Mouse (Mus musculus) lung, postnatal 4 days (tissue): ENCODE data around the gene Gfm2.

Source experiments
- DNase-seq, 2 experiments: peaks; one replicate each; pipeline ENCODE4 v3.0.0; 2021

Gene Gfm2

DNA sequence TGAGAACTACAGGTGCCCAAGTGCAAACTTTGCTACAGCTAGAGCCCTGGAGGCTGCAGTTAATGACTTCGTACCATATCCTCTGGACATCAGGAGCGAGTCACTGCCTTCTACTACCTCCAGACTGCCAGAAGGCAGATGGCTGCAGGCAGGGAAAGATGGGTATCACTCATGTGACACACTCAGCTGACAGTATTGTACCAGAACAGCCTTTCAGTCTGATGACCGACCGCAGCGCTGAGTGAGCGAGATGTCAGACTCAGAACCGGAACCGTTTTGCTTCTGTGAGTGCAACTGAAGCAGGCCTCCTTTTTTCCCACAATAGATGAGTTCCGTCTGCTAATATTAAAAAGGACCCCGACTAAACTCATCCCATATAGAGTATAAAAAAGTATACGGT lies 54.9 kb downstream of the Gfm2 start:
- no peak for DNase-seq

DNA sequence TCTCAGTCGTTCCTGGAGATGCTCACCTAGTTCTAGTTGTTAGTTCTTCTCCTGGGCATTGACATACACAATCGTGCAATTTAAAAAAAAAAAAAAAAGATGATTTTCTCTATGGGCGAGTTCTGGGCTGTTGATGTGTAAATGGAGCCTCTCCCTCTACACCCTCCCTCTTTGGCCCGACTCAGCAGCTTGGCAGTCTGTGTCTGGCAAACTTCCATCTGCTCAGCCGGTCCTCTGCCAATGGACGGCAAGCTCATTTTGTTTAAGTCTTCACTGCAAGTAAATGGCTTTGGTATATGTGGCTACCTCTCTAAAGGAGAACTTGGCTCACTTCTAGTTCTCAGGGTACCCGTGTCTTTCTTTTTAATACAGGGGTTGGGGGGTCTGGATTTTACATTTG lies 55.7 kb downstream of the Gfm2 start:
- DNase-seq: peak; percentile 65 to 79

- no peak for DNase-seq
These were observed 58.6 kb downstream of the Gfm2 start for GRCm38 (mm10) chr13:97196186-97196924.

DNA sequence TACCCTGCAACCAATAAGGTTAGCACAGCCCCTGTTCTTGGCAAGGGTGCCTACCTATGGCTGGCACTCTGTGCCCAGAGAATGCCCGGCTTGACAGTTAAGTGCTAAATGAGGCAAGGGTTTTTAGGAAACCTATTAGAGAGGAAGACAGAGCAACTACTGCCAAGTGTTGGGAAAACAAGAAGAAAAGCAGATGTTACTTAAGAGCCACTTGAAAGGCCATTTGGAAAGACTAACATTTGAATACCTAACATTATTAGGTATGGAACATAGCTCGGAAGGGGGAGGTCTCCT lies 59.1 kb downstream of the Gfm2 start:
- no peak for DNase-seq

DNA sequence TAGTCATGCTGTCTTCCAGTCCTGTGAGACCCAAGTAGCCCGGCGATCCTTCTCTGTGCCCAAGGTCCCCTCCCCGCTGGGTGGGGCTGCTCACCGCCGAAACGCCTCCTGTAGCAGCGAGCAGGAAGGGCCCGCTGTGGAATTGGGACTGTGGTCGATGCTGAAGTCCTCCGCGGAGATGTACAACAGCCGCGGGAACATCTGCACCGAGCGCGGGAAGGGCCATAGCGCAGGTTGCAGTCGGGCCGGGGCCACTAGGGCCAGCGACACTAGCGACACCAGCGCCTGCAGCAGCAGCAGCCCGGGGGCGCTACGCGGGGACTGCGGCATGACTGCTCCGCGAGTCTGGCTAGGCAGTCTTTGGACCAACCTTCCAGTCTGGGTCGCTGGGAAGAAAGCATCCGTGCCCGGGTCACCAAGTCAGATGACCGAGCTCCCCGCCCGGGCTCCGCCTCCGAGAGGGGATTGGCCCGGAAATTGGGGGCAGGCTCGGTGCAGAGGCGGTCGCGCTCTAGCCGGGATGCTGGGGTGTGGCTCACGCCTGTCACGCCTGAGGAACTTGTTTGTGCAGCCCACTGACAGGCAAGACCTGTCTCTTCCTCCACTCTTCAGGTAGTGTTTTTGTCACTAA lies 60.3 kb downstream of the Gfm2 start, which contains the start of gene Hexb:
Gene Hexb, minus strand, starts transcription at position 426 of the 631 bp plus-strand sequence.
- DNase-seq: peak; percentile 94 to 96

DNA sequence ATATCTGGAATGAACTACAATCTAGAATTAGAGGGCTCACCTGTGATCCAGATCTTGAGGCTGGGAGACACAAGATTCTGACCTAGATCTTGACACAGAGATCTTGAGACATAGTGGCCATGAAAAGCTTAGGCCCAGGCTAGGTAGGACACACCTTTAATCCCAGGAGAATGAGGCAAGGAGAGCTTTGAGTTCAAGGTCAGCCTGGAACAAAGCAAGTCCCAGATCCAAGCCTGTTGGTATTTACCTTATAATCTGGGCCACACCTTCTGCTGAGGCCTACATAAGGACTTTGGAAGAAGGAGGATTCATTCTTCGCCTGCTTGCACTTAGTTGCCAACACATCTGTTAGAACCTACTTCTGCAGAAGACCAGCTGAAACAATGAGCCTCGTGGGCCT lies 61.4 kb downstream of the Gfm2 start:
- DNase-seq: no peak

GRCm38 (mm10) chr13:97201076-97201475 lies 63.3 kb downstream of the Gfm2 start:
- no peak for DNase-seq

DNA sequence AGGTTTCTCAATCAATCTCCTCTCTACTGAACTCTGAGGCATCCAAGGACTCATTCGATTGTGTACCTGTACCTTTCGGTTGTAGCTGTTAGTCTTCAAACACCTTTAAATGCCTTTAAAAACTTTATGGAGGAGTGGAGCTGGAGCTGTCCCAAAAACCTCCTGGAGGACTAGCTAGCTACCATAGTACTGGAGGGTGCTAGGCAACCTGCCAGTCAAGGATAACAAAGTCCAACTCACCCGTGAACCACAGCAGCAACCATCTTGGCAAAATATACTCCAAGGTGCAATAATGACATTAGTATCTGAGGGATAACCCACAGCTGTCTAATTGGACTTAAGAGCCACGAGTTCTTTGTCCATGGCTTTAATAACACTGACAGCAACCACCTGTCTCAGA lies 64.2 kb downstream of the Gfm2 start:
- DNase-seq: no peak

GRCm38 (mm10) chr13:97205052-97205701 lies 67.4 kb downstream of the Gfm2 start:
- DNase-seq: peak; percentile 81 to 88

GRCm38 (mm10) chr13:97206046-97206445 lies 68.3 kb downstream of the Gfm2 start:
- DNase-seq: no peak

DNA sequence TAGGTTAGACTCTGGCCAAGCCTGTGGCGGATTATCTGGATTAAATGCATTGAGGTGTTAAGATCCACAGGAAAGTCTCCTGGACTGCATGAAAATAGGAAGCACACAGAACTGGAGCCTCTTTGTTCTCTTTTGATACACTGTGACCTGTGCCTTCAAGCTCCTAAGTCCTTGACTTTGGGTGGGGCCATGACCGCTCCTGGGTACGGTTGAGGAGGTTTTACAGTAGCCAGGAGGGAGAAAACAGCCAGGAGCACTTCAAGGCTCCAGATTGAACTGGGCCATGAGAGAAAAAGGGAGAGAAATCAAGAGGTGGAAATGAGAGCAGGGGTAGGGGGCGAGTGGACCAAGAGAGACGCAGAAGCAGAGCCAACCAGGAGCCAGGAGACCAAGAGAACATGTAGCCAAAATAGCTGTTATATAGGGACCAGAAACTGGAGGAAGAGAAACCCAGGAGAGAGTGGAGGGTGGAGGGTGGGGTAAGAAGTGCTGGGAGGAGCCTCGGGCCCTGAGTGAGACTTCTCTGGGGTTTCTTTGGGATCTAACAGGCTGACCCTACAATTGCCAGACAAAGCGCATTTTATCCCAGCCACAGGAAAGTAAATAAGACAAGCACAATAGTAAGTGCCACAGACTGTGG lies 69.9 kb downstream of the Gfm2 start:
- DNase-seq: no peak

DNA sequence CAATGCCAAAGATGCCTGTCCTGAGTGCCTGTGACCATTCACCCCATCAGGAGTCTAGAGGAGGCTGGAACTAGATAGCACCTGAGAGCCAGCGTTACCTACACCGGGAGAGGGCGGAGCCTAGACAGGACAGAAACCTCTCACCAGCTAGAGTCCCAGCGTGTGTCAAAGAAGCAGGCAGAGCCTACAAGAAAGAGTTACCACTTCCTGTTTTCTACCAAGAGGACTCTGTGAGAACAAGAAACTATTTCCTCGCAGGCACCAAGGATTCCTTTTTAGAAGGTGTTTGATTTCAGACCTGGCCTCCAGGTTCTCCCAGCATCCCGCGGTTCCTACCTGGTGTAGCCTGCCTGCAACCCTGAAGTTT lies 70.4 kb downstream of the Gfm2 start:
- peak; percentile 24 to 36 for DNase-seq

DNA sequence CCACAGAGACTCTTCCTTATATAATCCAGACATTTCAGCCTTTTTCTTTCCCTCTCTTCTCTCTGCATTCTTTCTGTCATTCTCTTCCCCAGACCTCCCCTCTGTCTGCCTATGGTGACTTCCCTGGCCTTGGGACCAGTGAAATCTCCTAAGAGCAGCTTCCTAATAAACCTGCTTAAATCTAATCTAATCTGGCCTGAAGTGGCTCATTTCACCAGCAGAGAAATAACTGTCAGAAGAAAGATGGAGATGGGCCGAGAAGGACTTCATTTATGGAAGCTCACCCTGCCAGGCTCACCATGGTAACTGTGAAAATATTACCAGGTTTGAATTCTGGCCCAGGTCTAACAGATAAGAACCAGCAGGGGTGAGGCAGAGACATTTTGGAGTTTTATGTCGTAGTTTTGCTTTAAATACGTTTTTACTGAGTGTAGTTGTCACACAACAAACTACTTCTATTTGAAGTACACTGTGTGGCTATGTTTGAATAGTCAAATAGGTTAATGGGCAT lies 70.8 kb downstream of the Gfm2 start:
- DNase-seq: no peak

GRCm38 (mm10) chr13:97214583-97215268 lies 77.0 kb downstream of the Gfm2 start:
- DNase-seq: no peak

DNA sequence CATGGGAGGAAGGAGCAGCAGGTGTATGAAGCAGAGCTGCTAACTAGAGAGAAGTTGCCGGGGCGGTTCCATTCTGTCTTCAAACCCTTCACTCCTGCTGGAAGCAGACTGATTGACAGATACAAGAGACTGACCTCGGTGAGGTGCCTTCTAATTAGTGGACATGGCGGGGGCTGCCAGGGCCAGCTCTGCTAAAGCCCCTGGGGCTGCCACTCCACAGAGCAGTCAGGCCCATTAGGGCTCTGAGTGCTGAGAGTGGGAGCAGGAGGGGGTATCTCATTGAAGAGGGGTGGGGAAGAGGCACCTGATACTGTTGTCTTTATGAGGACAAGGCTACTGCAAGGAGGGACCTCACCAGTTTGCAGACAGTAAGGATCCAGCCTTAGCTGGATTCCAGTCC lies 77.8 kb downstream of the Gfm2 start:
- no peak for DNase-seq

GRCm38 (mm10) chr13:97216196-97216595 lies 78.5 kb downstream of the Gfm2 start:
- no peak for DNase-seq

GRCm38 (mm10) chr13:97220022-97220421 lies 82.3 kb downstream of the Gfm2 start:
- no peak for DNase-seq

DNA sequence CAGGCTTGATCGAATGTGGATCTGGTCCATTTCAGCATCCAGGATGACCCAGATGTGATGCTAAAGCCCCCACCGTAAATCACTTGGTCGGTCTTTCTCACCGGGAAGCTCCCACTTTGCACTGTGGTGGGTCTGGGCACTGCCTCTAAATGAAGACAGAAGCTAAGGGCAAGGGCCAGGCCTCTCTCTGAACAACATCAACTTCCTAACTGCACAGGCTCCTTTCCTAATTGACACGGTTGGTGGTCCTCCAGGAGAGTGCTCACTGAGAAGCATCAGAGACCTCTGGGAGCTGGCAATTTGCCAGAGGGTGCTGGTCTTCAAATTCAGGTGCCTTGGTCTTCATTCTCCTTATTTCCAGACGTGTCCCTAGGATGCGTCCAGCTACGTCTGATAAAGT lies 86.1 kb downstream of the Gfm2 start:
- no peak for DNase-seq

DNA sequence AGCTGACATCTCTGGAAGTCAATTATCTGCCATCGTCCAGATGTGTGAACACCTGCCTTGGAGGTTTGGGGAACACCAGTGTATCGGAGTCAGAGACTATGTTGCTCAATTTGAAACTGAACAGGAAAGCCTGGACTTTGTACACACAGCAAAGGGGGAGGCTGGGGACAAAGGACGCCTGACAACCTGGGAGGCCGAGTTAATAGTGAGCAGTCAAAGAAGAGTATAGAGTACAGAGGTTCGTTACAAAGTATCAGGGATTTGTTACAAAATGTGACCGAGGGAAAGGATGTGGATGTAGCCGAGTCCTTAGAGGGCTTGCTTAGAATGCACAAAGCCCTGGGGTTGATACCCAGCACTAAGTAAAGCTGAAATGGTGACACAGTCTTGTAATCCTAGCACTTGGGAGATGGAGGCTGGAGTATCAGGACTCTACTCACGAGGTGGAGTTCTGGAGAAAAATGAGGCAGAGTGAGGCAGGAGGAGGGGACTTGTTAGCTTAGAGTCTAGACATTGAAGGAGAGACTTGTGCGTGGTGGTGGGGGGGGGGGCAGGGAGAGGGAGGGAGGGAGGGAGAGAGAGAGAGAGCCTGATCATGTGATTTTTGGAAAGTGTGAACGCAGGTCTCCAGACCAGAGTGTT lies 86.7 kb downstream of the Gfm2 start:
- DNase-seq: no peak

GRCm38 (mm10) chr13:97225130-97225529 lies 87.4 kb downstream of the Gfm2 start:
- DNase-seq: no peak

DNA sequence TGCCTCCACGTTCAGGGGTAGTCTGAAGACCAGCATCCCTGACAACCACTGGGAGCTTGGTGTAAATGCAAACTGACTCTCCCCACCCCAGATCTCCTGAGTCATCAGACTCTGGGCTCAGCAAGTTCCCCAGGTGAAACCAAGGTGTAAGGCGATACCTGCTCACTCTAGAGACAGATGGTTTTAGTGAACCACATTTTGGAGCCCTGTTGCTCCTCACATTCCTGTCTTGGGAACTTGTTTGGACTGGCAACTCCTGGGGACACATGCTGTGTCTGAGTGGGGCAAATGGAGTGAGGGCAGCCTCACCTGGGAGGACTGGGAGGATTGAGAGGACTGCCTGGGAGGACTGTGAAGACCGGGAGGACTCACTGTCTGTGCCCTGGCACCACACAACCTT lies 90.1 kb downstream of the Gfm2 start:
- DNase-seq: no peak

DNA sequence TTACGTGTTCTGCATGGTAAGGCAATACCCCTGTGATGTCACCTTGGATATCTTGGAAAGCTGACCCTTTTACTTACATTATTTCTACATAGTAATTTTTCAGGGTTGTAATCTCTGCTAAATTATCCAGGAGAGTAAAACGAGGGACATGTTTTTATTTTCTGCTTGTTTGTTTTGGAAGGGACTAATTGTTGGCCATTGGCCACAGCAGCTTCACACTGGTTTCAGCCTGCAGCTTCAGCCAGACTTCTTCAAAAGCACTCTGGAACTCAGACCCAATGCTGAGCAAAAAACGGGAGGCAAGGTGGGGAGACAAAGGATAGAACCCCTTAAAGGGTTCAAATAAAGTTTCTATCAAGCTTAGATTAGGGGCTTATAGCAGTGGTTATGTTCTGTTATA lies 92.4 kb downstream of the Gfm2 start:
- DNase-seq: no peak
